Mouse (Mus musculus) adrenal gland, postnatal 4 days (tissue): ENCODE results near the gene Auts2. TPM values are rescaled to one million over a fixed set of nuclear protein-coding genes. Genes with fewer than 3 reads are reported as not detected.

Experiments used
- DNase-seq, 2 experiments: peaks; one replicate each; pipeline ENCODE4 v3.0.0; 2021 to 2022; ENCODE audit warnings: low spot score in 2 of 2, mixed read lengths in 2 of 2
- total RNA-seq, 2 experiments: library from RNA; stranded (reverse); gene quantifications; 2 replicates each; pipeline ENCODE4 v1.2.3; 2021

Gene Auts2
- total RNA-seq, 2 experiments from 2014 or later = 72.9 to 80.5 TPM

DNA sequence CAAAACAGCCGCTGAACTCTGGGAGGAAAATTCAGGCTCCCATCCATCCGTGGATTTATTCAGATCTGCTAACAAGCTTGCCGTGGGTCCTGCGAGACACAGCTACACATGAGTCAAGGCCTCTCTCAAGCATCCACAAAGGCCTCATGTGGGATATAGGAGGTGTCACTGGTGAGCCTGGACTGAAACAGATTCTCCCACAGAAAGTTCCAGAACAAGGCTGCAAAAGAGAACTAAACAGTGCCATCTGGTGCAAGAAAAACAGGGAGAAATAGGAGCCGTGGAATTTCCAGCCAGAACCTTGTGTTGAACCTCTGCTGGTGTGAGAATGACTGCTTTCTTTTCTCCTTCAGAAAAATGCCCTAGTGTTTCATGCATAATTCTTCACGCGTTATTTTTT lies 429.7 kb downstream of the Auts2 start:
- no peak for DNase-seq

DNA sequence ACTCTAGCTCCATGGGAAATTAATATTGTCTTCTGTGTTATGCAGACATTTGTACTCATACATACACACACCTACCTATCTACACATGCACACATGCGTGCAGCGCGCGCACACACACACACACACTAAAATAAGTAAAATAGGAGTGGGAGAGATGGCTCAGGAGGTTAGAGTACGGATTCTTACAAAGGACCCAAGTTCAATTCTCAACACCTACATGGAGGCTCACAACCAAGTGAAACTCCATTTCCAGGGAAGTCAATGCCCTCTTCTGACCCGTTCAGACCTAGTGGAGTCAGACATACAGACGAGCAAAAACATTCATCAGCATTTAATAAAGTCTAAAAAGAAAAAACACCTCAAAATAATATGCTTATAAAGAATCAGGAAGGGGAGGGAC lies 430.5 kb downstream of the Auts2 start:
- DNase-seq = no peak

DNA sequence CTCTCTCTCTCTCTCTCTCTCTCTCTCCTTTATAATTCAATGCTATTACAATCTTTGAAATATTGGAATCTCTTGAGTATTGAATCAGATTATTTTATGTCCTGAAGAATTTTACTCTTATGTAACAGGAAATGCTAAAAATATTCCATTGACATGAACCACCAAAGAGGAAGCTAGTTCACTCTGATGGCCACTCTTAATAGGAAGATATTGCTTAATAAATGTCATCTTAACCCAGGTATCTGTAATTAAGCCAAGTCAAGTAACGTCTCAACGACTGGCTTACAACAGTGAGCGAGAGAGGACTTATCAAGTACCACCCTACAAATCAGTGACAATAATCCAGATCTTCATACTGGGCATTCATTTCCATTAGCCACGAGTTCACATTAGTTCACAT lies 440.7 kb downstream of the Auts2 start:
- DNase-seq = no peak

DNA sequence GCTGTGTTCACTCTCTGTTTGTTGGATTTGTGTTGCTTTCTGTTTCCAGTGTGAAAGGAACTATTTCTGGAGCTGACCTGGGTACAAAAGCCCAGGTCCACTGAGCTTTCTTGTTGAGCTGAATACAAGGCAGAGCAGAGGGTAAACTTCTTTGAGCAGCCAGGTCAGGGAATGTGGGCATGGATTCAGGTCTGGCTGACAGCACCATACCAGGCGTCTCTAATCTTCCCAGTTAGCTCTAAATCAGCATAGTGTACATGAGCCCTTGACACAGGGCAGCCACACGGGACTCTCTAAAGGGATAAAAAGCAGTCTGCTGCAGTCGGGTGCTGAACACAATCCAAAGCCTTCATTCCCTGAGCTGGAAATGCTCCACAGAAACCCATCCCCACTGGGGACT lies 444.7 kb downstream of the Auts2 start:
- no peak for DNase-seq

DNA sequence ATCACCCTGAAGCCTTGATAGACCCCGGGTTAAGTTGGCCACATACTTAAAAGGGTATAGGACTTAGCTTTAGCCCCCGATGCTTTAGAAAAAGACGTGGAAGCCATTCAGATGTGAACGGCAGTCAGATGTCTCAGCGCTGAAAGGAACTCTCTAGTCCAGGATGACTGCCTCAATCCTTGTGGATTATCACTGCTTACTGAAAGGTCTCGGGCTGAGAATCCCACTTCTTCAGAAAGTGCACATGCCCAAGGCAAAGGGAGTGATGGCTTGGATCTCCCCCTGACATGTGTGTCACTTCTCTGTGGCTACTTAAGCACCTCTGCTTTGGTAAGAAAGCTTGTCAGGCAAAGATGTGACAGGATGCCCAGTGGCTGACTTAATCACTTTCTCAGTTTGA lies 450.4 kb downstream of the Auts2 start:
- DNase-seq = no peak

DNA sequence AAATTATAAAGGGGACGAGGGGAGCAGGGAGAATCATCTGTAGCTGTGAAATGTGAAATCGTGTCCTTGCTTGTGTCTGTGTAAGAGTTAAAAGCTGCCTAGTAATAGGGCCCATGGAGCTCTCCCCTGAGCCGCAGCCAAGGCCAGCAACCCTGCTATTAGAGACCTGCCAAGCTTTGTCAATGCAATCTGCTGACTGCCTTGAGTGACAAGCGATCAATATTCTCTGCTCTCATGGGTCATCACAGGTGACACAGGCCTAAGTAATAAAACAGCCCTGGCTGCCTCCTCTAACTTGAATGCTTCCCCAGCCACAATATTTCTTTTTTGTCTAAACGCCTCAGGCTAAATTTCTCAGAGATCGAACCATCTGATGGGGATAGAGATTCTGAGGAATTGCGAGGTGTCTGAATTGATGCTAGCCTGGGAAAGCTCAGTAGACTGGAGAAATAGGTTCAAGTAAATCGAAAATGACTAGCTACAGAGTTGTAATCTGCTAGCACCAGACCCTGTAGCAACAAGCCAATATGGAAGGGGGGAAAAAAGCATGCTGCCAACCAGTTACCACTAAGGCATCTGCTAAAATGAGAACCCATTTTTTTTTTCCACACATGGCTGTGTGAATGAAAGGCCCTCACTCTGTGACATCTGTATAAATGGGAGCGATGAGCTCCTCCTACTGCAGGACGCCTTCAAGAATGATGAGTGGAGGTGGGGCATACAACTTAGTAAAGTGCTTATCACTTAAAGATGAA lies 453.5 kb downstream of the Auts2 start:
- no peak for DNase-seq

DNA sequence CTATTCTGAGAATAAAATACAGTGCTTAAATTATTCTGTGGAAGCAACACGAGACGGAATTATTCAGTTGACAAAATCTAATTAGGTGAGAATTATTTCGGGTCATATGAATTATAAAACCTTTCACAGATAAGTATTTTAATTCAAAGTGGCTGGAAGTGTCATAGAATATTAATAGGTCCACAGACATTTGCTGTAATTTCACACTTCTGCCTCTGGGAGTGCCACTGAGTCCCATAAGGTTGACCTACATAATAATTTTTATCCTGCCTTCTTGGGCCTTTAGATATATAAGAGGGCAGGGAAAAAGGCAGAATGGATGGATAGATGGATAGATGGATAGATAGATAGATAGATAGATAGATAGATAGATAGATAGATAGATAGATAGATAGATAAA lies 454.6 kb downstream of the Auts2 start:
- no peak for DNase-seq

DNA sequence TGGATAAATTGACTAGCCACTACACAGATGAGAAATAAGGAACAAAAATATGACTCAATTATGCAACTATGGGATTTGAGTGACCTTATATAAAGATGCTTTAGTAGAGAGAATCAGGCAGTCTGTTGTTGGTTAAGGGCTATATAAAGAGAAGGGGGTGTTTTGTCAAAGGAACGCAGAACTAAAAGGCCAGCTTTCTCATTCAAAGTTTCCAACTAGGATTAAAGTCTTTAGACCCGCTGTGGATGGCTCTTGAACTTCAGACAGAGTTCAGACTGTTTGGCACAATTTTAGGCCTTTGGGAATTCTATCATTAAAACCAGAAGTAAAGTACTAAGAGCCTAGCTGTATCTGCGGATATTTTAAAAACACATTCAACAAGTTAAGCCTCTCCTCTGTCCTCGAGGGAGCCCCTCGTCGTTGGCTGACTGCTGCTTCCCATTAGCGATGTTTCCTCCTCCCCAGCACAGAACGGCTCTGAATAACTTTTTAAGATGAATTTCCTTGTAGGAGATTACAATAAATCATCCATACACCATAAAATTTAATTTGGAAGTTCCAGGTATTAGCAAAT lies 459.3 kb downstream of the Auts2 start:
- no peak for DNase-seq

DNA sequence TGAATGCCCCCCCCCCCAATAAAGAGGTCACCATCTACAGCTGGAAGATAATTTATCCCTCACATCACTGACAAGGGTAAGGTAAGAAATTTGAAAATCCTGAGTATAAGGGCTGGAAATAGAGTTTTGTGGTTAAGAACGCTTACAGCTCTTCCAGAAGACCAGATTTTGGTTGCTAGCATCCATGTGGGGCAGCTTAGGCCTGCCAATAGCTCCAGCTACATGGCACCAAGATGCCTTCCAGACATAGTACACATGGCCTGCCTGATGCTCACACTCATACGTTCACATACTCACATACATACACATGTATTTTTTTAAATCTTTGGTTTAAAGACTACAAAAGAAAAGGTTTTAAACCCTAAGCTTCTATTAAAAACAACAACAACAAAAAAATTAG lies 467.2 kb downstream of the Auts2 start:
- no peak for DNase-seq

DNA sequence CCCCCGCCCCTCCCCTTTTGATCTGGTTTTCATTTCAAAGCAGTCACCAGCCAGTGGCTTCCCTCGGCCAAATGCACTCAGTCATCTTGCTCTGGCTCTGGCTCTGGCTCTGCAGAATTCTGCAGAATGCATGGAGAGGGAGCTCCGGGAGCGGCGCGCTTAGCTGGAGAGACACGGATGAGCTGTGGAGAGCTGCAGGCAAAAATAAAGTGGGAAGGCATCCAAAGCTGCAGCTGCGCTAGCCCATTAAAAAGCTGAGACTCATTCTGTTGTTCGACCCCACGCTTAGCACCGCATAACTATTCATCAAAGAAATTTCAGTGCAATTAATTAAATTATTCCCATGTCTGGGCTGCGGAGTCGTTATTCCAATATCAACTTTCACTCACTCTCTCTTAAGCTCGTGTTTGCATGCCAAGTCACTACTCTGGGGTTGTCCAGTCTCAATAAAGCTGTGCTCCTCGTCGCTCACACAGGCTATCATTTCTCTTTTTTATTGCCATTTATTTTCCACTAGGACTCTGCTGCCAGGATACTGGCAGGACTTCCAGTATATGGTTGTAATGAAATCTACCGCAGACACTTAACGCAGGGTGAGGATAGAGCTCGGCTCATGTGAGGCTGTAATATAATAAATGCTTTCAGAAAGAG lies 468.3 kb downstream of the Auts2 start:
- no peak for DNase-seq

DNA sequence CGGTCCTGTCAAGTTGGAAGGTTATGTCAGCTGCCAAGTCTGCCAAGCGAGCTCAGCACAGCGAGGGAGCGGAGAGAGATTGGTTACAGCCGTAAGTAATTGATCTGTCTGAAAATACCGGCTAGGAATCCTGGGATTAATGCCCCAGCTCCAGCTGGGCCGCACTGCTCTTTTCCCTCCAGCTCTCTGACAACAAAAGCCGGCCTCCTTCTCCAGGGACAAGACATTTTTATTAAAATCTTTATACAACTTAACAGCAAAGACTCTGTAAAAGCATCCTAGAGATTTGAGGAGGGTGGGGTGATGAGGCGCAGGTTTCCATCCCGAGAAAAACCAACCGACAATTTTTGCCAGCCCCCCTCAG lies 468.8 kb downstream of the Auts2 start:
- DNase-seq = no peak

DNA sequence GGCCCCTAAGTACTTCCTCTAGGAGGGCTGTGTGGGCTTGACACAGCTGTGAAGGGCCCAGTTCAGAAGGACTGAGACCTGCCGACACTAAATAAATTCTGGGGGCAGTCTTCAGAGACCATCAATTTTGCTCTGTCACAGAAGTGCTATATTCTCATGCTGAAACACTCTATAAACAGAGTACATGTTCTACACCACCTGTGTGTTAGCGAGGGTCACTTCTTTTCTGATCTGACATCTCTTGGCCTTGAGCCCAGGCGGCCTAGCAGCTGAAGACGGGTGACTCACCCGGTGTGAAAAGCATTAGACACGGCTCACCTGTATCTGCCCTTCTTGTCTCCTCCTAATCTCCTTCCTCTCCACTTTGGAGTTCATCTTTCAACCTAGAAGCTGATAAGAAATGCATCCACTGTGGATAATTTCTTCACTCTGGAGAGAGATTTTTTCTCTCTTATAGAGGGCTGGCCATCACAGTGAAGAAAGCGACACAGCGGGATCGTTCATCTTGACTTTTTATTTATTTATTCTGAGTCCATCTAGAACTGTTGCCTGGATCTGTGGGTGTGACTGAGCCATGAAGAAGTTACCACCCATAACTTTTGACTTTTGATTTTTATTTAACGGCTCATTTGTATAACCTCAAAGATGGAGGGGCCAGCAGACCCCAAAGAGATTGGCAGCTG lies 469.3 kb downstream of the Auts2 start:
- DNase-seq = no peak

DNA sequence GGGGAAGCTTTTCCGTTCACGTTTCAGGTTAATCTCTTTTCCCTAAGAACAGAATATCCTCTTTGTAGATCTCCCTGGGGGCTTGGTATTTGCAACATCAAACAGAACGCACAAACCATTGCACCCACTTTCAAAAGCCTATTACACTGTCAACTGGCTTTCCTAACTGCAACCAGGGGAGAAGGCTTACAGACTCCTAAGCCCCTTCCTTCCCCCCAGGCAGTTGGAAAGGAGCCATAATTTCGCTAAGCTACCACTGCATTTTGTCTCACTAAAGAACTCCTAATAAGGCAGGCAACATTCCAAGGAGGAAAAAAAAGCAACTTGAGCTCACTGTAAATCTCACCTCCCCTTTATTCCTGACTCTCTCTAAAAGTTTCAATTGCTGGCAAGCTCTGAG lies 470.8 kb downstream of the Auts2 start:
- no peak for DNase-seq

DNA sequence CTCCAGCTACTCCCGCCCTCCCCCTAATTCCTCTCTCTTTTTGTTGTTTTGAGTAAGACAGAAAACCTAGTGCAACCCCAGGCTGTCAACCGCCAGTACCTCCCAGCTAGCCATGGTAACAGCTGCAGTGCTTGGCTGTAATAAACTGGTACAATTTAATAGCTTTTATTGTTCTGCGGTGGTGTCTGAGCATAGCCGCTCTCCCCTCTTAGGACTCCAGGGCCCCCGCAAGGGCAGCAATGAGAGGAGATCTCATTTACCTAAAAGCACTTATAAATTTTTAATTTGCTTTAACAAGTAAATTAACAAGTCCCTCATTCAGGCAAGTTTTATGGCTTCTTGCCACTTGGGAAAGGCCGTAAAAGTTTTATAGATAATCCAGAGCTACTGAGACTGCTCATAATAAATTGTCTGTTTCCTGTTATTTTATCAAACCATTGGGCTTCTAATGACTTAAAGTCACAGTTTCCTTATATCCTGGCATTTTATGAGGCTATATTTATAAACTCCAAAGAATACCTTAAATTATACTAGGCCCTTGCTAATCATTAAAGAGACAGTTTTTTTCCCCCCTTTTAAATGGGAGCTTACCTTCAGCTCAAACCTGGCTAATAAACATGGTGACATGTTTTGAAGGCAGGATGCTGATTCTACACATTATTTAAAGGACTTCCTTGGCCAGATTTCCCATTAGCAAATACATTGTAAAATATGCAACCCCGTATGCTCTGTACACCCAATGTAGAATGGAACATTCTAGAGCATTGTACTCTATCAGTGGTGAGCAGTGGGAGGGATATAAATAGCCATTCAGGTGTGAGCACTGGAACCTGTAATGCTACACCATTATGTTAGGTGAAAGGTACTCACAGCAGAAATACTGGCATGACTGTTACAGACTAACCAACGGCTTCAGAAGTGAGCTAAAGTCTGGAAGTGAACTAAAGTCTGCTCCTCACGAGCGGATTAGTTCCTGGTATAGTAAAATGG lies 475.1 kb downstream of the Auts2 start:
- no peak for DNase-seq

DNA sequence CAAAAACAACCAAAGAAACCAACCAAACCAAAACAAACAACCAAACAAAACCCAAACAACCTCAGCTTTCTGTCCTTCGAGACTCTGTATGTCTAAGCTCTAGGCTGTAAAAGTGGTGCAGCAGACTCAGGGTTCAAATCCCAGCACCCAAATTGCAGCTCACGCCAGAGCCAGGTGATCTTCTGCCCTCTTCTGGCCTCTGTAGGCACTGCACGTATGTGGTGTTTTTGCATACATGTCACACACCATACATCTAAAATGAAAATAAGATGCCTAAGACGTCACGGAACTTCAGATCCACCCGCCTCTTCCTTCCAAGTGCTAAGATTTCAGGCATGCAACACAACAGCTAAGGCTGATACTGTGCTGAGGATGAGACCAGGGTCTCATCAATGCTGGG lies 483.0 kb downstream of the Auts2 start:
- DNase-seq = no peak

DNA sequence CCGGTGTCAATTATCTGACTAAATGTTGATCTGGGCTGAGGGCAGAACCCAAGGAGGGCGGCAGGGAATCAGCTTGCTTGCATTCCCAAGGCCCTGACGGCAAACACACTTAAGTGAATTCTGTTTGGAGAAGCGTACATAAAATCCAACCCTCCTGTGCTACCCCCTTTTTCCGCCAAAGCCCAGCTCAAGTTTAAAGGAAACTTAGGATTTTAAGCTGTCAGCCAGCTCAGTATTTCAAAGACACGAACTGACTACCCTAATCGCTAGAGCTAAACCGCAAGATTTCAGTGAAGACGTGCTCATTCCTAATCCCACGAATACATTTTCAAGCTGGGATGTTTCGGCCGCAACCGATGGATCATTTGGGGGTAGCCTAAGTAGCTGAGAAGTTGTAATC lies 490.5 kb downstream of the Auts2 start:
- DNase-seq = no peak

DNA sequence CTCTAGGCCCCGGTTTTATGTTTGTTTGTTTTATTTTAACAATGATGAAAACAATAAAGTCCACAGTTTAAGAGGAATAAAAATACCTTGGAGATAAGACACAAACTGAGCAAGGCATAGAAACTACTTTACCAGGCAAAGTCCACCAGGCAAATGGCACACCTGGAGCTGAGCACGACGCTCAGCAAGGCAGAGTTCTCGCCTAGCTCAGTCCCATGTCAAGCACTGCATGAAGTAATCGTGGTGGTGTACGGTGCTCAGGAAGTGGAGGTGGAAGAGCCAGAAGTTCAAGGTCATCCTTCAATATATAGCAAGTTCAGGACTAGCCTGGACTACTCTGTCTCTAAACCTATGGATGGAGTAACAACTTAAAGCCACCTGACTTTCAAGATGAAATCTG lies 503.6 kb downstream of the Auts2 start:
- no peak for DNase-seq

DNA sequence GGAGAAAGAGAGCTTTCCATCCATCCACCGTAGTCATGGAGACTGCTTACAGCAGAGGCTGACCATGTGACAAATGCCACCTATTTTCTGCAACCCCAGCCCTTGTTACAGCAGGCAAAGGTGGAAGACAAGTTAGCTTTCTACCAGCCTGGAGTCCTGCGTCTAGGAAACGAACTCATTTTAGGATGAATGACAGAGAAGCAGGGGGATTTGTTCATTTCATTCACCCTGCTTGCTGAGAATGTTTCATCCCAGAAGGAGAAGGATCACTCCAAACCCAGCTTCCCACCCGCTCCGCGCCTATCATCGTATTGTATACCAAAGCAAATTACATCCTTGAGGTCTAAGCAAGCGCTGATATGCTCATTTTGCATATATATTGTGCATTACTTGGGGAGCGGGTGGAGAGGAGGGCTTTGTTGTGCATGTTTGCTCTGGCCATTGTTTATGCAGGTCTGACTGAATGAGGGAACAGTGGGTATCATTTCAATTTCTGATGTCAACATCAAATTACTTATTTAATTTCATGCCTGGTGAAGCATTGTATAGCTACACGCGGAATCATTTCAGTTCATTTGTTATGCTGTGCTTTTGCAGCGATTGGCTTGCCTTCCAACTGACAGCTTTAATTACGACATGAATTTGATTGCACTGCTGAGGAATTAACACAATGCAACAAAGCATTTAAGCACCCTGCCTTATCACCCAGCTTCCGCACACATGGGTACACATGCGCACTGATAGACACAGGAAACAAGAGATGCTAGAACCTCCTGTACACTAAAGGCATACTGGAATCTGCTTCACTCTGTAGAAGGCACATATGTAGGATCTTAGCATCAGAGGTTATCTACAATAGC lies 509.4 kb downstream of the Auts2 start:
- no peak for DNase-seq

DNA sequence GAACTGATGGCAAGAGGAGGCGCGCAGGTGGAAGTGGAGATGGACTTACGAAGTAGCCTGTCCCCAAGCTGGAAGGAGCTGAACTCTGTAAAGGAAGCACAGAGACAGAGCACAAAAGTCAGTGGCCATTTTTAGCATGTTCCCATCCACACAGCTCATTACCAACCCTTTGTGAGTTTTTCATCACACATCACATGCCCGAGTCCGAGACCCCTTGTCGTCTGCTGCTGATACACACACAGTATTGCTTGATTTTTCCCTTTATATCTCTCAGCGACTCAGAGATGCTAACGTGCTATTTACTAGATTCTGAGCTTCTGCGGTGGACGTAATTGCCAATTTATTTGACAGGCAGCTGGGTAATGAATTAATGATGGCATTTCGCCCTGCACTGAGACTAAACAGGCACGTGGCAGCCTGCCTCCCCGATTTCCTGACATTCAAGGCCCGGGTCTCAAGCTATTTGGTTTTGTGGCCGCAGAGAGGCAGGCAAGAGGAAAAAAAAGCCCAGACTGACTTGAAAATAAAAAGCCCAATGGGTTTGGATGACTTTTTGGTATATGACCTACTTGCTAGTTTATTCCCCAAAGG lies 512.1 kb downstream of the Auts2 start:
- DNase-seq = no peak

DNA sequence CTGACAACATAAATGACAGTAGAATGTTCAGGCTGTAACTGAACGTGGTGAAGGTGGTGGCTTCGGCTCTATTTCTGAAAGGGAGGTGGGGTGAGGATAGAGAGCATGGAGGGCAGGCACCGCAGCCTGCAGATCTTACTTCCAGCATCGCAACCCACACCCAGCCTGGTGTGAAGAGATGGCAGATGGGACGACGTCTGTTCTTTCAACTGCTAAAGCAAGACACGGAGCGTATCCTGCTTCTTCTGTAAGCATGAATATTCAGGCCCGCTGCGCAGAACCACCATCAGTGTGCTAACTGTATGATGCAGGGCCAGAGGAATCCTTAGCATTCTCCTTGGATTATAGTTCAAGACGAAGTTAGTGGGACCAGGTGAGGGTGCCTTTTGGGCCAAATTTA lies 513.5 kb downstream of the Auts2 start:
- DNase-seq = no peak
